ENCODE assay signal across 8 mouse cellular contexts in genomic region chr16:77827322-77828117, GRCm38 (mm10).
A peak's percentile ranks its signal among the peaks of the same experiment; 100 is the strongest.
DNase-seq lines count a peak whose midpoint lies in the region; ATAC-seq lines count a peak whose summit lies in the region.

No protein-coding gene starts in this region.

- no peaks in the 10 kb centered on the region for H3K27me3 ChIP-seq in lung, embryonic 16.5 days (ENCODE audit: control insufficient read depth, insufficient read depth, low read depth, low read length)

- H3K27ac ChIP-seq in lung, embryonic 16.5 days (ENCODE audit: low read length) = no peak overlapping the region

- H3K9ac ChIP-seq in lung, embryonic 16.5 days (ENCODE audit: low read length) = no peak overlapping the region

- peak; percentile 11 for DNase-seq in adrenal gland, postnatal 14 days
- no peak for DNase-seq in adrenal gland, postnatal 4 days (ENCODE audit: low spot score in 2 of 2)
- DNase-seq in left cerebral cortex, adult 11 months (ENCODE audit: low spot score) = peak; percentile 4
- no peak for DNase-seq in left cerebral cortex, adult 8-10 months (ENCODE audit: low spot score in 2 of 2)
- DNase-seq in heart, adult 9 months (ENCODE audit: low spot score in 2 of 2) = peak; percentile 56 to 64
- no peak for DNase-seq in spleen, postnatal 4 days (ENCODE audit: low spot score in 2 of 2)
- no peak for DNase-seq in cerebellum, adult 11-12 months

- H3K9me3 ChIP-seq in lung, embryonic 16.5 days (ENCODE audit: control insufficient read depth, low read length) = no peaks in the 10 kb centered on the region

- peak; percentile 95 for ATAC-seq in lung, embryonic 16.5 days (ENCODE audit: low read depth)

- H3K4me3 ChIP-seq in lung, embryonic 16.5 days (ENCODE audit: low read length) = no peak overlapping the region

- WGBS in lung, embryonic 16.5 days = 59% methylated on average over 4 of the region's 4 CpGs

- H3K36me3 ChIP-seq in lung, embryonic 16.5 days (ENCODE audit: control insufficient read depth, insufficient read depth, low read length) = no peaks in the 10 kb centered on the region

- H3K4me1 ChIP-seq in lung, embryonic 16.5 days (replicated peaks; ENCODE audit: control insufficient read depth, insufficient read depth, low read length) = peaks cover 4% of the 10 kb centered on the region; the same call in 1 of the 2 replicates

- H3K4me2 ChIP-seq in lung, embryonic 16.5 days (ENCODE audit: low read depth, low read length) = no peak overlapping the region

Comparison
In these comparisons a context has a peak if more than half of its experiments do, and no peak if none do; other contexts are left out.
1. DNase-seq: peak in adrenal gland, postnatal 14 days (single experiment), left cerebral cortex, adult 11 months (single experiment) and heart, adult 9 months (2 of 2); none in adrenal gland, postnatal 4 days (0 of 2), left cerebral cortex, adult 8-10 months (0 of 2), spleen, postnatal 4 days (0 of 2) and cerebellum, adult 11-12 months (single experiment).